Mouse (Mus musculus) Muller cell, postnatal 12 days (primary cell): Measurements from ENCODE around the gene Ankrd17.

ENCODE experiments used
- DNase-seq: peaks from one replicate; pipeline ENCODE4 v3.0.0-alpha.2; 2015; ENCODE audit errors: inconsistent ontology term

Ankrd17 gene

GRCm38 (mm10) chr5:90366121-90367066 is at the start of gene Ankrd17:
Ankrd17 (minus strand) TSS chr5:90366577.
- peak; percentile 98 for DNase-seq

- no peak for DNase-seq
Observed at GRCm38 (mm10) chr5:90414925-90415295, 48.5 kb upstream of the Ankrd17 start.

- no peak for DNase-seq
Observed at GRCm38 (mm10) chr5:90414142-90414924, 48.0 kb upstream of the Ankrd17 start.

- DNase-seq, result no peak
Observed at GRCm38 (mm10) chr5:90405210-90405609, 38.8 kb upstream of the Ankrd17 start.

- DNase-seq, result no peak
Observed at GRCm38 (mm10) chr5:90396817-90397216, 30.4 kb upstream of the Ankrd17 start.

- no peak for DNase-seq
Observed at GRCm38 (mm10) chr5:90394322-90394721, 27.9 kb upstream of the Ankrd17 start.

- no peak for DNase-seq
Observed at GRCm38 (mm10) chr5:90393764-90394163, 27.4 kb upstream of the Ankrd17 start.

- no peak for DNase-seq
Observed at GRCm38 (mm10) chr5:90383080-90383479, 16.7 kb upstream of the Ankrd17 start.

- no peak for DNase-seq
Observed at GRCm38 (mm10) chr5:90381458-90381857, 15.1 kb upstream of the Ankrd17 start.

GRCm38 (mm10) chr5:90373708-90374107 is 7.3 kb upstream of the Ankrd17 start:
- no peak for DNase-seq

- DNase-seq, result no peak
Observed at GRCm38 (mm10) chr5:90370401-90370800, 4.0 kb upstream of the Ankrd17 start.

- DNase-seq, result no peak
Observed at GRCm38 (mm10) chr5:90367067-90367303, 608 bp upstream of the Ankrd17 start, which contains the start of gene Gm9958. Gm9958 (plus strand) TSS chr5:90367204.

GRCm38 (mm10) chr5:90365141-90365951 is 1.0 kb downstream of the Ankrd17 start:
- peak; percentile 73 for DNase-seq

GRCm38 (mm10) chr5:90364526-90364925 is 1.9 kb downstream of the Ankrd17 start:
- DNase-seq, result peak; percentile 80

- no peak for DNase-seq
Observed at GRCm38 (mm10) chr5:90355824-90356223, 10.6 kb downstream of the Ankrd17 start.

- no peak for DNase-seq
Observed at GRCm38 (mm10) chr5:90353552-90354317, 12.6 kb downstream of the Ankrd17 start.

GRCm38 (mm10) chr5:90346877-90347276 is 19.5 kb downstream of the Ankrd17 start:
- DNase-seq, result no peak

- DNase-seq, result no peak
Observed at GRCm38 (mm10) chr5:90340847-90341246, 25.5 kb downstream of the Ankrd17 start.

- DNase-seq, result no peak
Observed at GRCm38 (mm10) chr5:90339953-90340343, 26.4 kb downstream of the Ankrd17 start.

GRCm38 (mm10) chr5:90339129-90339952 is 27.0 kb downstream of the Ankrd17 start:
- peak; percentile 75 for DNase-seq
